Mouse (Mus musculus): Measurements from ENCODE around the gene Spred1.
A peak's percentile ranks its signal among the peaks of the same experiment; 100 is the strongest.

The Spred1 gene

DNA sequence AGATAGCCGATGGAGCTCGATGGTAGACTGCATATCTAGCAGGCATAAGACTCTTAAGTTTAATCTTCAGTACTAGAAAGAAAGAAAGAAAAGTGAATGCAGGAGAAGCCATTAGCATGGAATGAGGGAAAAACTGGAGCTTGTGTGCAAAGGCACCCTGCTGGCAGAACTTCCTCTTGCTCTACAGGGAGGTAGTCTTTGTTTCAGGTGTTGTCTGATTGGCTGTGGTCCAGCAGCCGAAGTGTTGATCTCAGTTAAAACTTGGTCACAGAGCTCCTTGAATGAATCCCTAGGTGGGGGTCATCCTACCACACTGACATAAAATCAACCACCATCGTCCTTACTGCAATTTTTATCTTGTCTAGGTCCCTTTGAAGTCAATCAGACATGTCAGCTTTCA, 55.8 kb downstream of the Spred1 start:
- DNase-seq (ENCODE audit: low spot score in 2 of 2) = no peak

DNA sequence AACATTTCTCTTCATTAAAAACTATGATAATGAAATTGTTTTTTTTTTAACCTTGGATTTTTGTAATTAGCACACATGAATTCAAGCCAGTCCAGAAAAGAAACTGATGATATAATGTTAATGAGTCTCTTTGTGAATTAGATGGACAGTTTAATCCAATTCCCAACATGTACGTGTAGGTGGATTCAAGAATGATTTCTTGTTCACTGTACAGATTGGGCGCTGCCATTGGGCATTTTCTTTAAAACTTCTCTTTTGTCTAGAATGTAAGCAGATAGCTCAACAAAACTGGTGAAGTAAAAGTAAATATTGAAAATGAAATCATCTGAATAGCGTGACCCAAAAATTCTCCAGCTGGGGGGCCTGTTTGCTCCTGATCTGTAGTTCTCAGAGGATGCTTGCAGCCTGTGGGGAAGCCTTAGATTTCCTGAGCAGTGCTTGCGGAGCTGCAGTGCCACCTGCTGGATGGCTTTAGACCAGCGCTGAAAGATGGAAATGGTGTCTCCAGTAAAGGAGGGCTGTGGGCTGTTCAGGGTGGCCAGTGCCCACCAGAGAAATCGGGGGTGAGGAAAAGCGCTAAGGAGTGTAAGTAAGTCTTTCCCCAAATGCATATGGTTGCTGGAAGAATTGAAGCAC, 59.2 kb downstream of the Spred1 start:
- peak; percentile 58 to 78 for DNase-seq (ENCODE audit: low spot score in 2 of 2)

DNA sequence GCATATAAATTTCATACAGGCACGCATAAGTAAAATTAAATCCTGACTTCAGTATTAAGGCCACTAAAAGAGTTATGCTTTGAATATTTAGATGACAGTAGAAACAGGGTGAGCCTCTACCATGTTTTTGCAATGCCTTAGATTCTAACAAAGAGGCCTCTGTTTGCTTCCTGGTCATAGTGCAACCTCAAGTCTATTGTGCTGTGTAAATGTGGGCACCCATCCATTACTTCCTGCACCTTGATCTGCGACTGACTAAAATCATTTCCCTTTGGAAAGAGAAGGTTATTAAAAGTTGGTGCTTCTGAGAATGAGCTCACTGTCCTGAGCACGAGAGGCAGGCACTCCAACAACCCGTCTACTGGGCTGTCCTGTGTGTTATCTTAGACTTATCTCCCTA, 64.4 kb downstream of the Spred1 start:
- DNase-seq (ENCODE audit: low spot score in 2 of 2) = no peak

DNA sequence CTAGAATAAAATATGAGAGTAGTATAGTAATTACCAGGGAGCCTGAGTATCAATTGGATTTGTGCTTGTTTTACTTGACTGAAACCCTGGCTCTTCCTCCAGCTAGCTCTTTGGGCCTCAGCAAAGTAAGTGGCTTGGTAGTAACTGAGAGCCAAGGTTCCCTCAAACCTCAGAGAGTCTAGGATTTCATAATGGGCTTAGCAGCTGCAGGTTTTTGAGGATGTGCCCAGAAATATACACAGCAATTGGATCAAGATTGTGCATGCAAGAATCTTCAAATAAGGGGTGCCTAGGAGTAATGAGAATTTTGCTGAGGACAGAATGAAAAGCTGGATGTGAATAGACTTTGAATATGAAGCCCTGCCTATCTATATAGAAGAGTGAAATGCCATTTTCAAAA, 69.7 kb downstream of the Spred1 start:
- no peak for DNase-seq (ENCODE audit: low spot score in 2 of 2)

DNA sequence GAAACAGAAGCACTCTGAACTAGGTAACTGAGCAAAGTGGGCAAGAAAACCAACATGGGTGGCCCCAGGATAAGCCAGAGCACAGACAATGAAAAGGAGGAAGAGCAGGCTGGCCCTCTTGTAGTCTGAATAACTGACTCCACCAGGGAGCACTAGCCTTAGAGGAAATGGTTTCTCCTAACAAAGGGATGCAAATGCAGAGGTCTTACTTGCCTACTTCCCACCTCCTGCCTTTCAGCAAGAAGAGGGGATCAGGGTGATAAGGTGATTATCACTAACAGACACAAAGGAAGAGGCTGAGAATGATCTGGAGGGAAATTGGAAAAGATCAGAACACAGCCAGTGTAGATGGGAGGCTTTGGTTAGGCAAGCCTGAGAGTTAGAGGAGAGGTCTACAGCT, 73.1 kb downstream of the Spred1 start:
- DNase-seq (ENCODE audit: low spot score in 2 of 2) = no peak

DNA sequence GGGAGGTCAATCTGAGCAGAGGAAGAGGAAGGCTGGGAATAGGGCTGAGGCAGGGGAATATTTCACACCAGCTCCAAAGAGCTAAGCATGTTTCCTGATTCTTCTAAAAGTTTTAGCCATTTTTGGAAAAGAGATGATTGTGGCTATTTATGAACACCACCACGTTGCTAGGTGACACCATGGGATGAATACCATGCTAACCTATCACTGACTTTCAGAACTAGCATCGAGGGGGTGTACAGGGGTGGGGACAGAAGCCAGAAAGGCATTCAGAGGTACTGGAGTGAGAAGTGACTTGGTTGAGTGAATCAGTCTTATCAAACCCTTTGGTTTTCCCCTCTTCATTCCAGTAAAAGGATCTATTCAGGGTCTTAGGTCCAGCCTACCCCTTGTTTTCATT, 74.0 kb downstream of the Spred1 start:
- DNase-seq (ENCODE audit: low spot score in 2 of 2) = peak in 1 of 2 experiments; percentile 16

DNA sequence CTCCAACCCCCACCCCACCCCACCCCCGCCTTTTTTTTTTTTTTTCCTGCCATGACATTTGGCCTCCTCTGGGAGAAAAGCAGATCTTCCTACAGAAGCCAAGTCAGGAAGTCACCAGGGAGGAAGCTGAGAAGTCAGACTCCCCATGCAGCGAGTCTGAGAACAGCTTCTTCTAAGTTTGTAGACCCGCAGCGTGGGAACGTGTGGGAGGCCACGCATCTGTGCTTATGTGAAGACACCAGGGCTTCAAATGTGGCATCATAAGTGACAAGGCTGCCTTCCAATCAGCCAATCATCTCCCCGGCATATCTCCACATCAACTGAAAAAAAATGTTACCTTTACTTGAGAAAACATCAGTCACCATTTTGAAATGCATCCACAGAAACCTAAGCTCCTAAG, 74.4 kb downstream of the Spred1 start:
- DNase-seq (ENCODE audit: low spot score in 2 of 2) = peak in 1 of 2 experiments; percentile 28

DNA sequence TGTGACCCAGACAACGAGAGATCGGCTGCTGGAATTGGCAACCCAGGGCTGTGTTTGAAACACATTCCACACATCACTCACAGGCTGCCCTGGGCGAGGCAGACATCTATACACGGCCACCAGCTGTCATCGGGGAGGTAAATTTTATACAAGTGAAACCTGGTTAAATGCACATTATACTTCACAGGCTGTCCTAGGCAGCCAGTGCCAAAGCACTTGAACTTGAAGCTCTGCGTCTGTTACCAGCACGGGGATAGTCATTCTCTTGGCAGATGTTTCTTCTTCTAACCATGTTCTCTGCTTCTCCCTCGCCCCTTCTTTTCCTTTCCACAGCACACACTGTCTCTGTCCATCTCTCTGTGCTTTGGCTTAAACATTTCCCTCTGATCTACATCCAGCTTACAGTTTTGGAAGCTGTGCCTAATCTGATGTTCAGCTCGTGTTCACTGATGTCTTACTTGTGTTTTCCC, 79.7 kb downstream of the Spred1 start:
- no peak for DNase-seq (ENCODE audit: low spot score in 2 of 2)

DNA sequence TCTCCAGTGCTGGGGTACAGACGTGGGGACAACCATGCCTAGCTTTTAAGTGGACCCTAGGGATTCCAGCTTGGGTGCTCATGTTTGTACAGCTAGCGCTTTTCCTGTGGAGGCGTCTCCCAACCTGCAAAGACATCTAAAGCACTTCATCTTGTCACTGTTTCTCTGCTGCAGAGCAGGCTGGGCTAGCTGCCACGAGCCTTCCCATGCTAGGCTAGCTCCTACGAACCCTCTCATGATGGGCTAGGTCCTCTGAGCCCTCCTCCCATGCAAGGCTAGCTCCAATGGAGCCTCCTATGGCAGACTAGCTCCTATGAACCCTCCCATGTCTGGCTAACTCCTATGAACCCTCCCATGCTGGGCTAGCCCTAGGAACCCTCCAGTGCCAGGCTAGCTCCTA, 82.2 kb downstream of the Spred1 start:
- DNase-seq (ENCODE audit: low spot score in 2 of 2) = no peak

DNA sequence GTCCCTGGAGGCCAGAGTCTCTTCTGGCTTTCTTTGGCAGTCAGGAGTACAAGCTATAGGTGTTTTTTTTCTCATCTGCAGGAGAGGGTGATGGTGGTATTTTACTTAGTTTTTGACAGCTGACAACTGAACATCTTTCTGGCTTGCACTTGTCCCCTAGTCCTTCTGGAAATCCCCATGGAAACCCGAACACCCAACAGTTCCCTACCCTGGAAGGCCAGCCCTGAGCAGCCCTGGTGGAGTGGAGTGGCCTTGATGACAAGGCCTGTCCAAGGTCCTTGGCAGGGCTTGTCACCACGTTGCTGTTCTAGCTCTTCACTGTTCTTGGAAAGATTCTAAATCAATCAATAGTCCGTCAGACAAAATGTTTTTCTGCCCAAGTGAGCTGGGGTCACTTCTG, 83.4 kb downstream of the Spred1 start:
- DNase-seq (ENCODE audit: low spot score in 2 of 2) = no peak

DNA sequence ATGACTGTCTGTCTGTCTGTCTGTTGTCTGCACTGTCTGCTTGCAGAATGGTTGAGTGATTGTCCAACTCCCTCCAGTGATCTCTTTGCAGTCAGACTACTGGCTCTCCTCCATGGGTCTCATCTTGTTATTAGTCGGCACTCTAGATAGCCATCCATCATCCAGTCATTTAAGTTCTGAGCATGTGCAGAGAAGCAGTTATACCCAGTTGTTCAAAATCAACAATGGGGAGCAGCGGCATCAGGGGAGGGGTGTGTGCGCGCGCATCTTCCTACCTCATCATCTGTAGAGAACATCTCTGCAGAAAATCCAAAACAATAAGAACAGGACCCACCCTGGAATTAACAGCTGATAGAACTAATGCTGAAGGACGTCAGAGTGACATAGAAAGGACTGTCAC, 83.9 kb downstream of the Spred1 start:
- no peak for DNase-seq (ENCODE audit: low spot score in 2 of 2)

DNA sequence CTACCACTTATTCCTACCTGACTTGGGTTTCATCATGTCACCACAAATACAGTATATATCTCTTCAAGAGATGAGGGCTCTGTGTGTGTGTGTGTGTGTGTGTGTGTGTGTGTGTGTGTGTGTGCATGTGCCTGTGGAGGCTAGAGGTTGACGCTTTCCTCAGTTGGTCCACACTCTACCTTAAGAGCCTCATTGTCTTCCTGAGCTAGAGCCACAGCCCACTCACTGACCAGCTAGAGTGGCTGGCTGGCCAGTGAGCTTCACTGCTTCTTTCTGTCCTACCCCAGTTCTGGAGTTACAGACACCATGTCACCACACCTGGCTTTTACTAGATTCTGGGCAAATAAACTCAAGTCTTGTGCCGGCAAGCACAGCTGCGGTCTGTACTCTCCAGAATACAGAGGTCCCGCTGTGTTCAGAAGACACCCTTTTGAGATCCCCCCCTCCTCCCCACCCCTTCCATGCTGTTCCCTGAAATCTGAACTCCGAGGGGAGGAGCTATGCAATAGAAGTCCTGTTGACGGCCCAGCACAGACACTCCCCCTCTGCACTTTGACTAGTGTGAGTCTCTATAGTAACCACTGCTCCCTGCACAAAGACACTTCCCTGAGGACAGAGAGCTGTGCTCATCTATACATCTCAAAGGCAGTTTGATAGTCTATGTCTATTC, 89.4 kb downstream of the Spred1 start:
- peak; percentile 10 to 46 for DNase-seq (ENCODE audit: low spot score in 2 of 2)

DNA sequence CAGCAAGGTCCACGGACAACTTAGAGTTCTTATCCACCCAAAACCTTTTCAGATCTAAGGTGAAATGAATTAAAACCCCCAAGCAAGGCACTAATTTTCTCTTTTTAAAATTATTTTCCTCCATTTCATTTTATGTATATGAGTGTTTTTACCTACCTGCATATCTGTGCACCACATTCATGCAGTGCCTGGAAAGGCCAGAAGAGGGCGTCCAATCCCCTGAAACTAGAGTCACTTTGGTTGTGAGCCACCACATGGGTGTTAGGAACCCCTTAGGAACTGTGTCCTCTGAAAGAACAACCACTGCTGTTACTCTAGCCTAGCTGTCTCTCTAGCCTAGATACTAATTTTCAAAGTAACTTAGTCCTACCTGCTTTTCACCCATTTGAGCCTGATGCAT, 95.0 kb downstream of the Spred1 start:
- DNase-seq (ENCODE audit: low spot score in 2 of 2) = no peak

DNA sequence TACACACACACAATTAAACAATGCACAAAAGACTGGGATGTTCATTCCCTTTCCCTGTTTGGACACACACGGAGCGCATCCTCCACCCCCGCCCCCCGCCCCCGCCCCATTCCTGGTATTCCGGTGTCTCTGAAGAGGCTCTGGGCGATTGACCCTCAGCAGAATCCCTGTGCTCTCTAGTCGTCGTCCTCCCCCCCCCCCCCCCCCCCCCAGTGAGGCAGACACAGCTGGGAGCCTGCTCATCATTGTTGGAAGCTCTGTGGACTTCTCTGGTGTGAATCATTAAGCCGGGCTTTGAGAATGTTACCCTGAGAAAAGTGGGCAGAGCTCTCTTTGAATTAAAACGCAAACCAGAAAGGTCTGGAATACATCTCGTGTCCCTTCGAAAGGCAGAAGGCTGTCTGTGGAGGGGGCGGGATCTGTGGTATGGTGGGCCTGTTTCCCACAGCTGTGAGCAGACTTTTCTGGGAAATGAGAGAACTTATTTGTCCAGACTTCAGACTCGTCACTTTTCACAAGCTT, 96.6 kb downstream of the Spred1 start:
- DNase-seq (ENCODE audit: low spot score in 2 of 2) = no peak

DNA sequence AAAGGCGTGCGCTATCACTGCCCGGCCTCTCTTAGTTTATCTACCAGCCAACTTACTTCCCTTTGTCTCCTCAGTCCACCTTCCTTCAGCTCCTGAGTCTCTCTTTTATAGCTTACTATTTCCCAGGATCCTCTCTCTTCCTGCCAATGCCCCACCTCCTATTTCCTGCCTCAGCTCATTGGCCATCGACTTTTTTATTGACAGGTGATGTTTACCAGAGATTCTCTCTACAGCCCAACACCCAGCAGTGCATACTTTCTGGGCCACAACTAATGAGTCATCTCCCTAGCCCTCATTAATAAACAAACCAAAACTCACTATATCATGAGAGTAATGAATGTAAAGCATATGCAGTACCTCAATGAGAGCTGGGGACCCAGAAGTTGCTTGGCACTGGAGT, 98.4 kb downstream of the Spred1 start:
- DNase-seq (ENCODE audit: low spot score in 2 of 2) = no peak

DNA sequence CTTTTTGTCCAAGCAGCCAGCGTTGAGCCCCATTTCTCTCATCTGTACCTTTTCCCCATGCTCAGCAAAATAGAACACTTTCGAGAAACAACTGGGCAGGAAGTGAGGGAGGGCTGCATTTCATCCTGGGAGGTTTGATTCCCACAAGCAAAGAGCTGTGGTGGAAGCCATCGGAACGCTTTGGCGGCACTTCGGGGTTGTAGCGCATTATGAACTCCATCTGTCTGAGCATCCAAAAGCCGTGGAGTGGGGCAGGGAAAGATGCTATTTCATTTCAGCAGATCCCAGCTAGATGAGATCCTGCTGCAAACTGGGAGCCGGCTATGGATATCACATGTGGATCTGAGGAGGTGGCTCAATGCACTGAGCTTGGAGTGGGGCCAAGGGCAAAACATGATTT, 101.5 kb downstream of the Spred1 start:
- DNase-seq (ENCODE audit: low spot score in 2 of 2) = no peak

DNA sequence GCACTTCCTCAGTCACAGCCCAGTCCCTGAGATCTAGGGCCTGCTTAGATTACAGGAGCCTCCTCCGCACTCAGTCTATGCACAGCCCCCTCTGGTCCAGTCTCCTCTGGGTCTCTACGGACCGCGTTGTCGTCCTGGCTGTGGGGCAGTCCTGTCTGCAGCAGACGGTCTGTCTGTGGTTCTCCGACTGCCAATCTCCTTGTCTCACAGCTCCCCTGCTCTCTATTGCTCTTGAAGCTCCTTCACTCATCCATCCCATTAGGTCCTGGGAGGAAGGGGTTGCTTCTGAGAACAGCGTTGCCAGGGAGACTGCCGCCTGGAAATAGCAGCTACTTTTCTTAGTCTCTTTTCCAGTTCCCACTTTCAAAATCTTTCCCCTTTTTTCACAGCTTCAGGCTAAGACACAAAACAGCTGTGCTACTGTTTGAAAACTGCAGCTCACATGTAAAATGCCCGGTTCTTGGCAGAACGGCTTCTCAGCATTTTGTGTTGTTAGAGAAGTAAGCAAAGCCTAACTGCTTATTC, 107.5 kb downstream of the Spred1 start:
- no peak for DNase-seq (ENCODE audit: low spot score in 2 of 2)

DNA sequence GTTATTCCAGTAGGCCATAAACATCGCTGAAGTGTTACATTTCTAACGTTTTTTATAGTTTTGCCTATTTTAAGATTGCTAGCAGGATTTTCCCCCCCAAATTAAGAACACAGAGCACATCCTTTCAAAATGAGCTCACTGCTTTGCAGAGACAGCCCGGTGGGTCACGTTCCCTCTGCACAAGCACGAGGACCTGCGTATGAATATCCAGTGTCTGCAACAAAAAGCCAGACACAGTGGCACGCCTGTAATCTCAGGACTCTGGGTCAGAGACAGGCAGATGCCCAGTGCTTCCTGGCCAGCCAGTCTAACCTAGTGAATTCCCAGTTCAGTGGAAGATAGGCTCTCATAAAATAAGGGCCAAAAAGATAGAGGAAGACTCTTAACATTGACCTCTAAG, 109.1 kb downstream of the Spred1 start:
- no peak for DNase-seq (ENCODE audit: low spot score in 2 of 2)

DNA sequence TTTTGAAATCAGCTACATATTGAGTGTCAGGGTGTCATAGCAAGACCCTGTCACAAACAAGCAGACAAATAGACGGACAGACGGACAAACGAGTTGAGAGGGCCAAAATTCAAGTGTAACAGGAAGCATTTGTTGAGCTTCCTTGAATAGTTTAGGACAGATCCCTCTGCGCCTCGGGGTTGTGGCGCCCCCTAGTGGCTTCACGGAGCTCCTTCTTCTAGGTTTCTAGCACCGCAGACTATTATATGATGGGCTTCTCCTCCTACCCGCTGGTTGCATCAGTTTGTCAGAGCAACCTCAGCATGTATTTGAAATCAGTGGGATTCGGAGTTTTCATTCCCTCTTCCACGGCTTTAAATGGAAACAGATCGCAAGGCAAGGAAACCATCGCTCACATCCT, 110.1 kb downstream of the Spred1 start:
- peak; percentile 47 to 63 for DNase-seq (ENCODE audit: low spot score in 2 of 2)

Data from heart, adult 9 months (tissue).